Mouse (Mus musculus) thymus, adult 2 months (tissue): Measurements from ENCODE around the gene Wdr35. TPM values are rescaled to one million over a fixed set of nuclear protein-coding genes. Genes with fewer than 3 reads are reported as not detected.

Source experiments
- DNase-seq: peaks from one replicate; pipeline ENCODE4 v3.0.0; 2021
- H3K27ac ChIP-seq: fragments of 200-500 bp; 2 replicates; pipeline ENCODE4 v1.5.1; 2012; ENCODE audit warnings: low read length, control low read depth; ENCODE audit not compliant: control insufficient read depth, insufficient read depth
- H3K27me3 ChIP-seq: fragments of 200-500 bp; 2 replicates; pipeline ENCODE4 v1.6.1; 2012; ENCODE audit warnings: mild to moderate bottlenecking, low read length, moderate library complexity, mixed read lengths; ENCODE audit not compliant: control insufficient read depth, insufficient read depth
- H3K36me3 ChIP-seq: fragments of 200-500 bp; 2 replicates; pipeline ENCODE4 v1.6.1; 2012; ENCODE audit warnings: mild to moderate bottlenecking, low read length, moderate library complexity; ENCODE audit not compliant: control insufficient read depth, insufficient read depth
- H3K4me1 ChIP-seq: fragments of 200-500 bp; replicated peaks from 2 replicates; pipeline ENCODE4 v1.6.1; 2012; ENCODE audit warnings: low read length; ENCODE audit not compliant: control insufficient read depth, insufficient read depth
- H3K4me3 ChIP-seq: fragments of 200-500 bp; 2 replicates; pipeline ENCODE4 v1.5.1; 2012; ENCODE audit warnings: mild to moderate bottlenecking, low read length, control low read depth, moderate library complexity; ENCODE audit not compliant: control insufficient read depth, insufficient read depth
- CTCF ChIP-seq: fragments of 200-500 bp; IDR thresholded peaks from 2 replicates; pipeline ENCODE4 v1.5.1; 2012; ENCODE audit warnings: mild to moderate bottlenecking, control low read depth, low read length, moderate library complexity, borderline replicate concordance; ENCODE audit not compliant: control insufficient read depth, poor library complexity, insufficient read depth; ENCODE audit errors: extremely low read depth
- POLR2A ChIP-seq: fragments of 200-500 bp; IDR thresholded peaks from 2 replicates; pipeline ENCODE4 v1.6.1; 2012; ENCODE audit warnings: mild to moderate bottlenecking, low read length, control low read depth, moderate library complexity; ENCODE audit not compliant: control insufficient read depth, poor library complexity, insufficient read depth; ENCODE audit errors: extremely low read depth
- WGBS: fragments of 180-500 bp; shearing (Covaris S2); methylation state at CpG from one replicate; pipeline ENCODE4 v1.1.7; 2018; 5-methylcytosine and 5-hydroxymethylcytosine counted together
- polyA plus RNA-seq: library from polyadenylated mRNA; depleted of rRNA; stranded (reverse); fragments of >200 nt; gene quantifications from 2 replicates; pipeline ENCODE4 v1.2.3, GENCODE M21; 2012

Gene Wdr35
- polyA plus RNA-seq, 1 experiment: 1.6 TPM

DNA sequence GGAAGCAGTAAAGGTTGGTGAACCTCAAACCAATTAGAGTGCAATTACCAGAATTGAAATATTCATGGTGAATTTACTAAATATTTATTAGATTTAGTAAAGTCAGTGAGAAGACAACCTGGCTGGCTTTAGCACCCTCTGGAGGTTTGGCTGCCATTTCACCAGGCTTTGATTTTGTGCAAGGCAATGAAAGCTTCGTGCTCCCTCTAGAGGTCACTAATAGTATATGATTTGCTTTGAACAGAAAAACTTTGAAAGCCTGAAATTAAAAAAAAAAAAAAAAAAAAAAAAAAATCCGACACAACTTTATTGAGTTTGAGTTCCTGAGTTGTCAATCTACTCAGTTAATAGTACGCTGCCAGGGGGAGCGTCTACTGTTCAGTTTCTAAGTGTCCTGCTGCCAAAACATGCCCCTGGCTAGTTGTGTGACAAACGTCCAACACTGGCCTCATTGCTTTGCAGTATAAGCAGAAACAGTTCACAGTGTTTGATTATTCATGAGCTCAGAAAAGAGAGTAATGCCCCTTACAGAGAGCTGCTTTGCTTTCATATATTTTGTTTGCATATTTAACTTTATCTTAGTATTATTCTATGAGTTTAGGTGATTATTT, 28.5 kb downstream of the Wdr35 start:
- no peak for TF ChIP-seq CTCF
- no peak for TF ChIP-seq POLR2A
- Histone ChIP-seq H3K36me3 (no peaks in the 10 kb centered on the region), H3K4me1 (no peaks in the 10 kb centered on the region), H3K27me3 (no peaks in the 10 kb centered on the region), H3K27ac (no peak overlapping the region), H3K4me3 (no peak overlapping the region)
- 14% methylated on average over 5 of the region's 5 CpGs for WGBS
- peak; percentile 47 for DNase-seq

DNA sequence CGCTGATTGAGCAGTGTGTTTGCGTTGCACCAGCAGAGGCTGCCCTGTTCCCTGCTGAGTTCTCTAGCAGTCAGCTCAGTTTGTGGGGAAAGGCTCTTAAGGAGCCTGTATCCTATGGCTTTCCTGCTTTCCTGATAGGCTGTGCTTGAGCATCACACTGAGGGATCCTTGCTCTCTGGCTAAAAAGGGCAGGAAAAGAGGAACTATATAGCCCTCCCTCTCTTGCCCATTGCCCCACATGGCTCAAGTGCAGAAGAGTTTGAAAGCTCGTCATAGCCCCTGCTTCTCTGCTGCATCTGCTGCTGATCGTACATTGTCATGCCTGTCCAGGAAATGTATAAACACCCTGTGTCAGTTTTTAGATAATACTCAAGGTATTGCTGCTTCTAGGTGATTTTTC, 33.5 kb downstream of the Wdr35 start:
- WGBS: 36% methylated on average over 4 of the region's 4 CpGs
- Histone ChIP-seq H3K4me3 (no peak overlapping the region), H3K27me3 (no peaks in the 10 kb centered on the region), H3K4me1 (no peaks in the 10 kb centered on the region), H3K27ac (no peak overlapping the region), H3K36me3 (no peaks in the 10 kb centered on the region)
- TF ChIP-seq CTCF (no peak), POLR2A (no peak)
- DNase-seq: no peak

DNA sequence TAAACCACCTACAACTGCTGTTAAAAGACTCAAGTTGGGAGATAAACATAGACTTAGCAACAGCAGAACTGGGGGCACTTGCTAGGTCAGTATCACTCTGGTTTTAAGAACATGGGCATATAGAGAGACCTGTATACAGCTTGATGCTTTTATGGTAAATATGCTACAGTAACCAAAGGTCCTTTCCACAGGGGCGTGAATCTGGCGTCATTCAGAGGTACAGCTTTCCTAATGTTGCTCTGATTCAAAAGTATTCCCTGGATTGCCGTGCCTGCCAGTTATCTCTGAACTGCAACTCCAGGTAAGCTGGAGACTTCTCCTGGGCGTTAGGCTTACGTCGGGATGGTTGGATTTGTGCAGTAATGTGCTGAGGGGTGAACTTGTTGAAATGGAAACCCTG, 34.1 kb downstream of the Wdr35 start:
- WGBS: 96% methylated on average over 6 of the region's 6 CpGs

DNA sequence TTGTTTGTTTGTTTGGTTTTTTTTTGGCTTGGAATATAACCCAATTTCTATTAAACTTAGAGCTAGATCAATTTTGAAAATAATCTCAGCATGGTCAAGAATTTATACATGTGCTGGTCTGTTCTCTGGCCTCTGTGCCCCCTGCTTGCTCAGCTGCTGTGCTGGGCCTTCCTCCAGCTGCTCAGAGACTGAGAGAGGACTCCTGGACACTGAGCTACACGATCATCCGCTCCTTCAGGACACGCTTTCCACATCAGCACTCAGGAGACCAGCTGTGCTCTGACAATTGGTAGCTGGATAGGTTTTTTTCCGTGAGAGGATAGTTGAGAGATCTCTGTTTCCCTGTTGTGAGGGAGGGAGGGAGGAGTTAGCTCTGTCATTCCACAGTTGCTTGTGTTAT, 36.6 kb downstream of the Wdr35 start:
- Histone ChIP-seq H3K4me1 (no peaks in the 10 kb centered on the region), H3K4me3 (no peak overlapping the region), H3K27ac (no peak overlapping the region), H3K27me3 (no peaks in the 10 kb centered on the region), H3K36me3 (no peaks in the 10 kb centered on the region)
- WGBS: 92% methylated on average over 4 of the region's 4 CpGs
- DNase-seq: no peak
- TF ChIP-seq CTCF (no peak), POLR2A (no peak)

More for the DNA sequence above, 34.1 kb downstream of the Wdr35 start:
- no peak overlapping the region for H3K4me3 ChIP-seq
- no peaks in the 10 kb centered on the region for H3K4me1 ChIP-seq
- DNase-seq: no peak
- no peaks in the 10 kb centered on the region for H3K36me3 ChIP-seq
- no peak overlapping the region for H3K27ac ChIP-seq
- TF ChIP-seq CTCF: no peak
- TF ChIP-seq POLR2A: no peak
- no peaks in the 10 kb centered on the region for H3K27me3 ChIP-seq

DNA sequence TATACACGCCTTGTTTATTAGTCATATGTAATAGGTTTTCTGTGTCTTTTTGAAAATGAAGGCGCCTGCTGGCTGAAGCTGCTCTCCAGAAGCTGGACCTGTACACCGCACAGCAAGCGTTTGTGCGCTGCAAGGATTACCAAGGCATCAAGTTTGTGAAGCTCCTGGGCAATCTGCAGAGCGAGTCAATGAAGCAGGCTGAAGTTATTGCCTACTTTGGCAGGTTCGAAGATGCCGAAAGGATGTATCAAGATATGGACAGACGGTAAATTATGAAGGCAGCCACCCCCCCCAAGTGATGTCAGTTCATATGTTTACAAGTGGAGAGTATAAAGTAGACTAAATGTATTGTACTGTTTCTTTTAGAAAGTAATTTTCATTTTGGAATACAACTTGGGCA, 42.7 kb downstream of the Wdr35 start:
- Histone ChIP-seq H3K4me1 (no peaks in the 10 kb centered on the region), H3K27ac (no peak overlapping the region), H3K27me3 (no peaks in the 10 kb centered on the region), H3K36me3 (no peaks in the 10 kb centered on the region), H3K4me3 (no peak overlapping the region)
- TF ChIP-seq POLR2A (no peak), CTCF (no peak)
- 97% methylated on average over 9 of the region's 9 CpGs for WGBS
- no peak for DNase-seq

DNA sequence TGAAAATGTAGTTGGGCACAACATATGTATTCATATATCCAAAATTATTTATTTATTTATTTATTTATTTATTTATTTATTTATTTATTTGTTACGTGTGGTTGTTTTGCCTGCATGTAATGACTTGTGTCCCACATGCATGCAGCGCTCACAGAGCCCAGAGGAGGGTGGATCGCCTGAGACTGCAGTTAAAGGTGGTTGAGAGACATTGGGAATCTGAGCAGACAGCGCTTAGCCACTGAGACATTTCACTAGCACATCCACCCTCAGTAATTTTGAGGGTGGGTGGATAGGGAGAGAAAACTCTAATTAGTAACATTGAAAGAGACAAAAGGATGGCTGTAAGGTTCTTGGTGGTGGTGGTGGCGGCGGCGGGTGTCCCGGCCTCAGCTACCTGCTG, 46.7 kb downstream of the Wdr35 start:
- Histone ChIP-seq H3K27ac (no peak overlapping the region), H3K27me3 (no peaks in the 10 kb centered on the region), H3K4me3 (no peak overlapping the region), H3K4me1 (no peaks in the 10 kb centered on the region), H3K36me3 (no peaks in the 10 kb centered on the region)
- TF ChIP-seq CTCF: no peak
- TF ChIP-seq POLR2A: no peak
- 98% methylated on average over 8 of the region's 8 CpGs for WGBS
- no peak for DNase-seq

DNA sequence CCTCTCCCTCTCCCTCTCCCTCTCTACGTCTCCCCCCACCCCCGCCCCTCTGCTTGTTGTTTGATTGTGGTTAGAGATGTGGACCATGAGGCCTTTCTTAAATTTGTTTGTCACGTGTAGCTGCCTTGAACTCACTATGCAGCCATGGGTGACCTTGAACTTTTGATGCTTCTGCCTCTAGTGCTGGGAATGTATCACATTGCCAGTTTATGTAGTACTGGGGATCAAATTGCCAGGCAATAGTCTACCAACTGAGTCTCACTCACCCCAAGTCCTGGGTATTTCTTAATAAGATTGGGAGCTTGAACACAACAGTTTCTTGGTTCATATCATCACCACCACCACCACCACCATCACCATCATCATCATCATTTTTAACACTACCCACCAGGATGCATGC, 47.3 kb downstream of the Wdr35 start:
- no peaks in the 10 kb centered on the region for H3K36me3 ChIP-seq
- no peak for DNase-seq
- H3K27ac ChIP-seq: no peak overlapping the region
- H3K4me3 ChIP-seq: no peak overlapping the region
- TF ChIP-seq POLR2A (no peak), CTCF (no peak)
- 77% methylated on average over 3 of the region's 3 CpGs for WGBS
- H3K4me1 ChIP-seq: no peaks in the 10 kb centered on the region
- H3K27me3 ChIP-seq: no peaks in the 10 kb centered on the region
